Mouse (Mus musculus) retina, postnatal 7 days (tissue): ENCODE data around the gene Asic1.
A peak's percentile ranks its signal among the peaks of the same experiment; 100 is the strongest.

Source experiments
- DNase-seq: peaks from one replicate; pipeline ENCODE4 v3.0.0-alpha.2; 2012; ENCODE audit warnings: low read depth, low spot score

The Asic1 gene

GRCm38 (mm10) chr15:99670154-99670821, at the start of gene Asic1:
Asic1 (plus strand) TSS chr15:99670368.
- DNase-seq = peak; percentile 55

DNA sequence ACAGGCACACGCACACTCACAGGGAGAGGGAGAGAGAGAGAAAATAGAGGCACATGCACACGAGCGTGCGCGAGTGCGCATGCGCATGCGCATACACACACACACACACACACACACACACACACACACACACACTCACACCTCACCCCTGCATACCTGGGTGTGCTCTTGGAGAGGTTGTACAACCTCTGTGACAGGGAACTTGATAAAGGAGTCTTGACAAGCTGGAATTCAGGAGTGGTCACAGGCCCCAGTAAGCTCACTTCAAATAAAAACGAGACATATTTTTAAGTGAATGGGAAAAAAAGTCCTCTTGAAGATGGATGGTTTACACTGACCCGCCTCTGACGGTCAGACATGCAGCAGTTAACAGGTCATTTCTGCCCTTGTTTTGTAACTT, 48.1 kb upstream of the Asic1 start:
- DNase-seq = no peak

GRCm38 (mm10) chr15:99631618-99632017, 38.5 kb upstream of the Asic1 start:
- DNase-seq = no peak

DNA sequence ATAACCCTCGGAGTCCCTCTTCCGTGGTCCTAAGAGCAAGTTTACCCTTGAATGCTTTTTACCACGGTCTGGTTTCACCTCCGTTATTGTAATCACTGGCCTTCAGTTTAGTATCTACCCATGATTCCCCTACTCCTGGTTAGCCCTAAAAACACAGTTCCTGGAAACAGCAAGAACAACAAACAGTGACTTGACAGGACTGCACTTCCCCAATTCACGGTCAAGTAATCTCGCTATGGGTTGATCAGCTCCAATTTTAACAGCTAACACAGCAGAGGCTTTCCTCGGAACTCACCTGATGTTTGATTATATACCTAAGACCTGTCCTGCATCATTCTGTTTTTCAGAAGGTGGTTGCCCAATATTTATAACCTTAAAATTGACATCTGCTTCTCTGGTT, 35.5 kb upstream of the Asic1 start:
- no peak for DNase-seq

DNA sequence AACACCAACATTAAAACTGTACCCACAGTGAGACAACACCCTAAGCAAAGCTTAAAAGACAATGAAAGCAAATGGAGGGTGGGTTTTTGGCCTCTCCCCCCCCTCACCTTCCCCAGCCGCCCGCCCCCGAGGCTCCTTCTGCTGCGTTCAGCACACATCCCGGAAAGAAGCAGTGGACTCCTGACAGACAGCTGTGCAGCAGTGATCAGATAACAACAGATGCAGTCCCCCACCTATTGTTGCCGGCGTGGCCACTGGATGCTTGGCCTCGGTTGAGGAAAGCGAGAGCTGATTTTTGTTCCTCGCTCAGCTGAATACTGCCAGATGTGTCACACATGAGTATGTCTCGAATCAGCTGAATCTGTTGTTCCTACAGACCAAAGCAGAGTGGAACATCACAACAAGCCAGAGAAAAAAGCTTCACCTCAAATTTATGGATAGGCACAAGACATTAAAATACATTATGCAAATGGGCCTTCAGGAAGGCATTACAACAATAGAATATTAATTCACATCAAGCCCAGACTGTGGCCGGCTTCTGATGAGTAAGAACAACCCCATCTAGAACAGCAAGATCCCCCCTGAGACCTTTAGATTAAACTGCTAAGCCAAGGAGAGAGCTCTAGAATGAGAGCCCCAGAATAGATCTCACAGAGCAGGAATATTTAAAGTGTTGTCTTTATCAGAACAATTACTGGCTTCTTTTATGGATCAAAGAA, 32.6 kb upstream of the Asic1 start:
- DNase-seq = no peak

DNA sequence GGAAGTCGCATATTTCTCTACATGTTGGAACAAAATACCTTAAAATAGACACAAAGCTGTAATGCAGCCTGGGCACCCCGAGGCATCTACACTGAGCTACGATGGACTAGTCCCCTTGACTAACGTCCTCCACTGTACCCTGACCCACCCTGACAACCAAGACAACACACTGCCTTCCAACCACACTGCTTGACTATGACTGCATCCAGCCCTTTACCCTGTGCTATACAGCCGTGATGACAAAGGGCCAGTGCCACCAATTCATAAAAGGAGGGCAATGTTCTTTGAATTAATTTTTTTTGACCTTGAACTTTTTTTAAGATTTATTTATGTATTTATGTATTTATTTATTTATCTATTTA, 32.1 kb upstream of the Asic1 start:
- no peak for DNase-seq

- DNase-seq = no peak
Observed at GRCm38 (mm10) chr15:99642622-99643021, 27.5 kb upstream of the Asic1 start.

GRCm38 (mm10) chr15:99643832-99644231, 26.3 kb upstream of the Asic1 start:
- DNase-seq = no peak

DNA sequence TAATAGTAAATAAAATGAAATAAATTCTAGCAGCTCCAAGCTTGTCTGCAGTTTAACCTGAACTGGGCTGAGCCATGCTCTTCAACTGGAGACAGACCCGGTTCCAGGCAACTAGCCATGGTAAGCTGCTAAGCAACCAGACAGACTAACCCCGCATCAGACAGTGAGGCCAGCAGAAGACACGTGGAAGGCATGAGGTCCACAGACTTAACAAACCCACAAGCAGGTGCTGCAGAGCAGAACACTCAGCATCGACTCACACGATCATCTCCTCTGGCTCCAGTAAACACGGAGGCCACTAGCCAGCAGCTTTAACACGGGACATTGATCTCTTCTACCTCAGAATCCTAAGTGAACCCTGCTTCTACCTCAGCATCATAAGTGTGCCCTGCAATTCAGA, 25.4 kb upstream of the Asic1 start:
- DNase-seq = no peak

- DNase-seq = no peak
Observed at GRCm38 (mm10) chr15:99648326-99648725, 21.8 kb upstream of the Asic1 start.

DNA sequence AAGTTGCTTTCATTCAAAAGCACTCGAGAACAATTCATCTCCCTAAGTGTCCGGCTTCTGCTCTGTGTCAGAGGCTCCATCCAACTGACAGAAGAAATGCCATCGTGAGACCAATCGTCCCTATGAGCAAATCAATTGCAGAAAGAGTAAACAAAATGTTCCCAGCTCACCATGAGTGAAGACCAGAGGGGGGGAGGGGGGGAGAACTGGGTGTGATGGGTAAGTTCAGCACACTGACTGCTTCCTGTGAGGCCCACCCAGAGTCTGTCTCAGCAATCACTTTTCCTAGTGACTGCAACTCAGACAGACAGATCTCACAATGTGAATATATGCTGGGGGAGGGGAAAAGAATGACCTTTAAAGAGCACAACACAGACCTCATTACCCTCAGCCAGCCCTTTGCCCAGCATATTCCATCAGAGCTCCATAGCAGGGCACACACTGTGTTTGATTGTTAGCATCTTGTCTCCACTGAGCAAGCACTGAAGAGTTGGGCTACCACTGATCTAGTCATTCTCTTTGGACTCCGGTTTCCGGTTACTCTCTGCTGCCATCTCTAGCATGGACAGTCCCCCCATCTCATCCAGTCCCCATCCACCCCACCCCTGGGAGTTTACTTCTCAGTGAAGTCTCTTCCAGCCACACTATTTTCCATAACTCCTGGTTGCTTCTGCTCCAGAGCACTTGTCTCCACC, 21.0 kb upstream of the Asic1 start:
- DNase-seq = no peak

- no peak for DNase-seq
Observed at GRCm38 (mm10) chr15:99650304-99650703, 19.9 kb upstream of the Asic1 start.

- peak; percentile 95 for DNase-seq
Observed at GRCm38 (mm10) chr15:99651163-99651872, 18.9 kb upstream of the Asic1 start, which contains the start of gene Racgap1. Racgap1 (minus strand) TSS chr15:99651656.

DNA sequence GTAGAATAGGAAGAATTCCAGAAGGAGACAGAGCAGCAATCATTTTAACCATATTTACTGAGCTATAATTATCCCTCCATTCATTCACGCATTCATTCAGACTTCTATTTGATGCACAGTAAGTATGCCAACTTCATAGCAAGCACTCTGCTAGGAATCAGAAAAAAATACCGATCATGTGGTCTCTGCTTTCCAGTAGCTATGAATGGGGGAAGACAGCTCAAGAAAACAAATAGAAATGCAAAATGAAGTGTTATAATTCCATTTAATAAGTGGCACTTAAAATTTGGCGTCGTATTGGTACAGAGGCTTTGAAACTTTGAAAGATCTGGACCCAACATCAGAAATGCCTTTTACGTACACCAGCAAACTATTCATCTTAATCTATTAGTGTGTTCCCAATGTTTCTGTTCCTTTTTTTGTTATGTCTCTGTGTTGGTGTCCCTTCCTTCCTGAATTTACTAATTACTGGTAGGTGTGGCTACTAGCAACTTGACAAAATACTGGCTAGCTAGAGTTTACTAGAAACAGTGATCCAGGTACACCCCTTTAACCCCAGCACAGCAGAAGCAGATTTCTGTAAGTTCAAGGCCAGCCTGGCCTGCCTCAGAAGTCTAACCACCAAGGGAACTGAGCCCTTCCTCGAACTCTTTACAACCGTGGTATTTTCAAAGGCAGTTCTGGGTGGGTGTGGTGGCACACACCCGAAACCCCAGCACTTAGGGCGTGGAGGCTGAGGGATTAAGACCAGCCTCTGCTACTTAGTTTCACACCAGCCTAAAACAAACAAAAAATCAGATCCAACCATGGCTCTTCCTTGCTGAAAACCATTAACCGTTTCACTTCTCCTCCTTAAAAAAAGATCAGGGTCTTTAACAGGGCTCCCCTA, 17.9 kb upstream of the Asic1 start:
- no peak for DNase-seq

DNA sequence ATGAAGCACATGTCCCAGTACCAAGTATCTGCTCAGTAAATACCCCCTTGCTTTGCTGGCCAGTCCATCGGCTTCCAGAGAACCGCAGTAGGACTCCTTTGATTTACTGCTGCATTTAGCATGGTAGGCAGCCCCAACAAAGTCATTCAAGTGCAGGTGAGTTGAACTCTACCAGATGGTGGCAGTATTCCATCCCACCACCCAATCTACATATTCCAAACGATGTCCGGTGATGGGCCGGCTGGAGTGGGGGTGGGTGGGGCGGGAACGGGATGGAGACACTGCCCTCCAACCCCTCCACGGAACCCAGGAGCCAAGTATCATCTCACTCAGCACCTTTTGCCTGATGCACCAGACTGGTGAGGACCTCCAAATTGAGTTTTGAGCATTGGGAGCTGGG, 16.9 kb upstream of the Asic1 start:
- DNase-seq = no peak

- DNase-seq = no peak
Observed at GRCm38 (mm10) chr15:99653876-99654275, 16.3 kb upstream of the Asic1 start.

DNA sequence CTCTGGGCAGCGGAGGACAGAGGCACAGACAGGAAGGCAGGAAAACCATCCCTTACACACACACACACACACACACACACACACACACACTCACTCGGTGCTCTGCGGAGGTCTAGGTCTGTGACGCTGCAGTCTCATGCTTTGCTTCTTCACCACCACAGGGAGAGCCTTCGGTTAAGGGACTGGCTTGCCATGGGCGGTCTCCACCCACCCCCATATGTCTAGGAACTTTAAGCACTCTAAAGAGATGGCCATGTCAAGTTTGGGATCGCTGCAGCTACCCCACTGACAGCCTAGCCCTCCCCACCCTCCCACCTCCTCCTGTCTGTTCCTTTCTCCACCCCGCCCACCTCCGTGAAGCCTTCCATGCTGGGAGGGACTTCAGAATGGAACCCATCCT, 14.2 kb upstream of the Asic1 start:
- DNase-seq = no peak

- DNase-seq = no peak
Observed at GRCm38 (mm10) chr15:99658437-99658836, 11.7 kb upstream of the Asic1 start.

GRCm38 (mm10) chr15:99661121-99661830, 8.9 kb upstream of the Asic1 start:
- DNase-seq = no peak

DNA sequence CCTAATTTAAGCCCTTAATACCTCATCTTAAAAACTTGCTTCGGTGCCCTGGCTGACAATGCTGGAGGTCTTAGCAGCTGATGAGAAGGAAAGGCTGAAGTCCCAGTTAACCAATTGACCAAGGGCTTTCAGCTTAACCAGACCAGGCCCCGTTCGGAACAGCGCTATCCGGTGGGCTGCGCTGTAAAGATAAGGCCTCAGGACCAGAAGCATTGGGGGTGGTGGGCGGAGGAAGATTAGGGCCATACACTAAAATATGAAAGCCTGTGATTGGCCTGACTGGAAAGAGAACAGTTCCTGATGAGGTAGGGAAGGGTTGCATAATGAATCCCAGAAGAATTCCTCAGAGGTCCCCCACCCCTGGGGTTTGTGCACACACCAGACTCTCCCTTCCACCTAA, 7.8 kb upstream of the Asic1 start:
- no peak for DNase-seq
